Mouse (Mus musculus): Measurements from ENCODE around the gene Zcwpw1. TPM values are rescaled to one million over a fixed set of nuclear protein-coding genes. Genes with fewer than 3 reads are reported as not detected.

The Zcwpw1 gene
- total and polyA plus RNA-seq, 2 experiments from 2014 or later, result 4.9 to 11.4 TPM

DNA sequence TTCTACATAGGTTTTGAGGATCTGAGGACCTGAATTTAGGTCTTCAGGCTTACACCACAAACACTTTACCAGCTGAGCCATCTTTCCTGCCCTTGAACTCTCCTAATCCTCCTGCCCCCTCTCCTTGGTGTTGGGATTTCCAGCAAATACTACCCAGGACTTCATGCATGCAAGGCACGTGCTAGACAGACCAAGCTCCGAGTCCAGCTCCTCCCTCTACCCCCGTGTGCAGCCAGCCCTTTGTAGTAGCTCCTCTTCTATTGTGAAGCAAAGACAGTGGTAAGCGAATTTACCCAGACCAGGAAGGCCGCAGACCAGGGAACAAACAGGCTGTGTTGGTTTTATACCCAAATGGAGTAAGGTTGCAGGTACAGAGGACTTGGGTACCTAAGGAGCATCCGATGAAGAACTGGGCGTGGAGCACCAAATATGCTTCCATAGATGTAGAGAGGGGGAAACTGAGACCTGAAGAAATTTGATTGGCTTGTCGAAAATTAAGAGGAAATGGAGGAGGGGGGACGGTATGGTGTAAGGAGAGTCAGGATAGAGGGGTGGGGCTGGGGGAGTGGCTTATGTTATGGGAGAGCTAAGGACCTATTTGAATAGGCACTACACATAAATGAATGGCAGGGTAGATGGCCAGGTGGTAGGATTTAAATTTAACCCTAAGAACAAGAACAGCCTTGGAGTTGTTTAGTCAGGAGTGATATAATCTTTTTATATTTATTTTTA is 22.8 kb upstream of the Zcwpw1 start:
- 46% methylated on average over 9 of the region's 9 CpGs for WGBS
- Histone ChIP-seq H3K36me3 (ENCODE audit: insufficient read depth, low read length) (no peaks in the 10 kb centered on the region), H3K4me3 (ENCODE audit: low read length) (no peak overlapping the region), H3K4me2 (ENCODE audit: low read depth, low read length) (no peak overlapping the region), H3K9me3 (ENCODE audit: low read length) (no peaks in the 10 kb centered on the region), H3K9ac (replicated peaks; ENCODE audit: low read length) (no peak overlapping the region), H3K27me3 (ENCODE audit: insufficient read depth, low read length) (no peaks in the 10 kb centered on the region), H3K27ac (no peak overlapping the region), H3K4me1 (ENCODE audit: insufficient read depth, low read length) (no peaks in the 10 kb centered on the region)
- ATAC-seq (no peak), DNase-seq (ENCODE audit: low spot score) (no peak)
- TF ChIP-seq CTCF (IDR thresholded peaks at IDR 0.05; ENCODE audit: low read depth), result no peak

GRCm38 (mm10) chr5:137766270-137766669 is 21.3 kb upstream of the Zcwpw1 start:
- Histone ChIP-seq H3K4me1 (ENCODE audit: insufficient read depth, low read length) (no peaks in the 10 kb centered on the region), H3K9ac (replicated peaks; ENCODE audit: low read length) (no peak overlapping the region), H3K27ac (no peak overlapping the region), H3K4me2 (ENCODE audit: low read depth, low read length) (no peak overlapping the region), H3K4me3 (ENCODE audit: low read length) (no peak overlapping the region), H3K9me3 (ENCODE audit: low read length) (no peaks in the 10 kb centered on the region), H3K27me3 (ENCODE audit: insufficient read depth, low read length) (no peaks in the 10 kb centered on the region), H3K36me3 (ENCODE audit: insufficient read depth, low read length) (no peaks in the 10 kb centered on the region)
- WGBS, result 64% methylated on average over 3 of the region's 3 CpGs
- peak; percentile 61 for TF ChIP-seq CTCF (IDR thresholded peaks at IDR 0.05; ENCODE audit: low read depth)
- no peak for ATAC-seq
- peak; percentile 55 for DNase-seq (ENCODE audit: low spot score)

- H3K27ac ChIP-seq, result 0 out of 2 replicates have a peak overlapping the region, but pooled peaks have one; percentile 22
- peak; percentile 55; the same call in 1 of the 2 replicates for ATAC-seq
Observed at GRCm38 (mm10) chr5:137768475-137768874, 19.1 kb upstream of the Zcwpw1 start.

GRCm38 (mm10) chr5:137770709-137771108 is 16.9 kb upstream of the Zcwpw1 start:
- DNase-seq (ENCODE audit: low spot score) (peak; percentile 66), ATAC-seq (0 out of 2 replicates have a peak, but pooled peaks have one; percentile 59)
- Histone ChIP-seq H3K9ac (replicated peaks; ENCODE audit: low read length) (no peak overlapping the region), H3K36me3 (ENCODE audit: insufficient read depth, low read length) (no peaks in the 10 kb centered on the region), H3K27ac (no peak overlapping the region), H3K9me3 (ENCODE audit: low read length) (no peaks in the 10 kb centered on the region), H3K4me2 (ENCODE audit: low read depth, low read length) (no peak overlapping the region), H3K4me1 (ENCODE audit: insufficient read depth, low read length) (no peaks in the 10 kb centered on the region), H3K27me3 (ENCODE audit: insufficient read depth, low read length) (no peaks in the 10 kb centered on the region), H3K4me3 (ENCODE audit: low read length) (no peak overlapping the region)
- 52% methylated on average over 2 of the region's 2 CpGs for WGBS
- peak; percentile 89 for TF ChIP-seq CTCF (IDR thresholded peaks at IDR 0.05; ENCODE audit: low read depth)

More at GRCm38 (mm10) chr5:137768475-137768874, 19.1 kb upstream of the Zcwpw1 start:
- TF ChIP-seq CTCF (IDR thresholded peaks at IDR 0.05; ENCODE audit: low read depth), result no peak
- 0% methylated on average over 1 of the region's 1 CpGs for WGBS
- Histone ChIP-seq H3K9me3 (ENCODE audit: low read length) (no peaks in the 10 kb centered on the region), H3K4me2 (ENCODE audit: low read depth, low read length) (no peak overlapping the region), H3K9ac (replicated peaks; ENCODE audit: low read length) (no peak overlapping the region), H3K4me1 (ENCODE audit: insufficient read depth, low read length) (no peaks in the 10 kb centered on the region), H3K36me3 (ENCODE audit: insufficient read depth, low read length) (no peaks in the 10 kb centered on the region), H3K27me3 (ENCODE audit: insufficient read depth, low read length) (no peaks in the 10 kb centered on the region), H3K4me3 (ENCODE audit: low read length) (no peak overlapping the region)
- peak; percentile 51 for DNase-seq (ENCODE audit: low spot score)

GRCm38 (mm10) chr5:137772755-137773154 is 14.8 kb upstream of the Zcwpw1 start:
- no peak overlapping the region for H3K9ac ChIP-seq (replicated peaks; ENCODE audit: low read length)
- no peak for DNase-seq (ENCODE audit: low spot score)
- no peak overlapping the region for H3K4me2 ChIP-seq (ENCODE audit: low read depth, low read length)
- H3K4me1 ChIP-seq (ENCODE audit: insufficient read depth, low read length), result no peaks in the 10 kb centered on the region
- TF ChIP-seq CTCF (IDR thresholded peaks at IDR 0.05; ENCODE audit: low read depth), result no peak
- ATAC-seq, result no peak
- no peaks in the 10 kb centered on the region for H3K27me3 ChIP-seq (ENCODE audit: insufficient read depth, low read length)
- no peak overlapping the region for H3K27ac ChIP-seq
- H3K4me3 ChIP-seq (ENCODE audit: low read length), result no peak overlapping the region
- no peaks in the 10 kb centered on the region for H3K36me3 ChIP-seq (ENCODE audit: insufficient read depth, low read length)
- no peaks in the 10 kb centered on the region for H3K9me3 ChIP-seq (ENCODE audit: low read length)

DNA sequence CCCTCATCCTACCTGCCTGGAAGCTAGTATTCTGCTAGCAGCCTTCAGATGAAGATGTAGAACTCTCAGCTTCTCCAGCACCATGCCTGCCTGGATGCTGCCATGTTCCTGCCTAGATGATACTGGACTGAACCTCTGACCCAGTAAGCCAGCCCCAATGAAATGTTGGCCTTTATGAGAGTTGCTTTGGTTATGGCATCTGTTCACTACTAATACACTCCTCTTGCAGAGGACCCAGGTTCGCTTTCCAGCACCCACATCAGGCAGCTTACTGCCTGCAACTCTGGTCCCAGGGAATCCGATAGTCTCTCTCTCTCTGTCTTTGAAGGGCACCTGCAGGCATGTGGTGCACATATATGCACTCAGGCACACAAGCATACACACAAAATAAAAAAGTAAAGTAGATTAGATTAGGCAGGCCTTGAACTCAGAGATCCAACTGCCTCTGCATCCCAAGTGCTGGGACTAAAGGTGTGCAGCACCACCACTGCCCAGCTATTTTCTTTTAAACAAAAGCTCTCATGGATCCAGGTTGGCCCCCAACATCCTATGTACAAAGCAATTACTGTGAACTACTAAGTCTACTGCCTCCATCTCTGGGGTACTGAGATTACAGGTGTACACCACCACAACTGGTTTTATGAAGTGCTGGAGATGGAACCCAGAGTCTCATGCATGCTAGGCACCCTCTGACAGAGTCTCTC is 11.9 kb upstream of the Zcwpw1 start:
- 98% methylated on average over 2 of the region's 2 CpGs for WGBS
- no peak overlapping the region for H3K4me3 ChIP-seq (ENCODE audit: low read length)
- H3K4me1 ChIP-seq (ENCODE audit: insufficient read depth, low read length), result 0 out of 2 replicates have a peak, but pooled peaks cover 2% of the 10 kb centered on the region
- H3K9ac ChIP-seq (replicated peaks; ENCODE audit: low read length), result no peak overlapping the region
- H3K27me3 ChIP-seq (ENCODE audit: insufficient read depth, low read length), result no peaks in the 10 kb centered on the region
- ATAC-seq, result no peak
- DNase-seq (ENCODE audit: low spot score), result no peak
- H3K36me3 ChIP-seq (ENCODE audit: insufficient read depth, low read length), result no peaks in the 10 kb centered on the region
- H3K4me2 ChIP-seq (ENCODE audit: low read depth, low read length), result no peak overlapping the region
- no peak for TF ChIP-seq CTCF (IDR thresholded peaks at IDR 0.05; ENCODE audit: low read depth)
- H3K27ac ChIP-seq, result no peak overlapping the region
- no peaks in the 10 kb centered on the region for H3K9me3 ChIP-seq (ENCODE audit: low read length)

Measured in hindbrain, postnatal 0 days (tissue).